Mouse (Mus musculus): Measurements from ENCODE around the gene Arsg. TPM values are rescaled to one million over a fixed set of nuclear protein-coding genes. Genes with fewer than 3 reads are reported as not detected.

The Arsg gene
- polyA plus RNA-seq, 1 experiment from 2014 or later: 2.3 TPM

- H3K4me3 ChIP-seq (ENCODE audit: low read depth, low read length): no peak overlapping the region
- peaks cover 6% of the 10 kb centered on the region; the same call in 1 of the 2 replicates for H3K27me3 ChIP-seq (ENCODE audit: control insufficient read depth, insufficient read depth, low read length)
- no peaks in the 10 kb centered on the region; the same call in none of the 2 replicates for H3K36me3 ChIP-seq (ENCODE audit: control insufficient read depth, insufficient read depth, low read length)
- WGBS: 62% methylated on average over 4 of the region's 4 CpGs
- no peak overlapping the region for H3K9ac ChIP-seq (ENCODE audit: low read length)
- no peaks in the 10 kb centered on the region for H3K4me1 ChIP-seq (ENCODE audit: control insufficient read depth, insufficient read depth, low read length)
- H3K9me3 ChIP-seq (ENCODE audit: control insufficient read depth, low read length): no peaks in the 10 kb centered on the region
- H3K4me2 ChIP-seq (ENCODE audit: low read depth): peak overlapping the region; percentile 58; the same call in 1 of the 2 replicates
- no peak overlapping the region for H3K27ac ChIP-seq (ENCODE audit: low read depth, low read length)
- DNase-seq (ENCODE audit: low spot score) (no peak), ATAC-seq (ENCODE audit: insufficient read depth, low FRiP score, low TSS enrichment) (no peak)
Measured at GRCm38 (mm10) chr11:109440641-109441040, 32.5 kb upstream of the Arsg start.

GRCm38 (mm10) chr11:109441119-109441518 is 32.1 kb upstream of the Arsg start:
- no peak overlapping the region for H3K27ac ChIP-seq (ENCODE audit: low read depth, low read length)
- no peak overlapping the region for H3K4me2 ChIP-seq (ENCODE audit: low read depth)
- H3K9me3 ChIP-seq (ENCODE audit: control insufficient read depth, low read length): no peaks in the 10 kb centered on the region
- no peak overlapping the region for H3K4me3 ChIP-seq (ENCODE audit: low read depth, low read length)
- WGBS: 57% methylated on average over 3 of the region's 3 CpGs
- peak; percentile 23 for DNase-seq (ENCODE audit: low spot score)
- H3K36me3 ChIP-seq (ENCODE audit: control insufficient read depth, insufficient read depth, low read length): no peaks in the 10 kb centered on the region; the same call in none of the 2 replicates
- no peak overlapping the region for H3K9ac ChIP-seq (ENCODE audit: low read length)
- no peaks in the 10 kb centered on the region for H3K4me1 ChIP-seq (ENCODE audit: control insufficient read depth, insufficient read depth, low read length)
- no peak for ATAC-seq (ENCODE audit: insufficient read depth, low FRiP score, low TSS enrichment)
- H3K27me3 ChIP-seq (ENCODE audit: control insufficient read depth, insufficient read depth, low read length): peaks cover 6% of the 10 kb centered on the region; the same call in 1 of the 2 replicates

- Histone ChIP-seq H3K36me3 (ENCODE audit: control insufficient read depth, insufficient read depth, low read length) (no peaks in the 10 kb centered on the region; the same call in none of the 2 replicates), H3K9ac (ENCODE audit: low read length) (no peak overlapping the region), H3K9me3 (ENCODE audit: control insufficient read depth, low read length) (no peaks in the 10 kb centered on the region), H3K4me2 (ENCODE audit: low read depth) (no peak overlapping the region), H3K27me3 (ENCODE audit: control insufficient read depth, insufficient read depth, low read length) (peaks cover 6% of the 10 kb centered on the region; the same call in 1 of the 2 replicates), H3K27ac (ENCODE audit: low read depth, low read length) (no peak overlapping the region), H3K4me3 (ENCODE audit: low read depth, low read length) (no peak overlapping the region), H3K4me1 (ENCODE audit: control insufficient read depth, insufficient read depth, low read length) (no peaks in the 10 kb centered on the region)
- no peak for DNase-seq (ENCODE audit: low spot score)
- 60% methylated on average over 5 of the region's 5 CpGs for WGBS
- ATAC-seq (ENCODE audit: insufficient read depth, low FRiP score, low TSS enrichment): no peak
Measured at GRCm38 (mm10) chr11:109442166-109442730, 30.9 kb upstream of the Arsg start.

GRCm38 (mm10) chr11:109443468-109444263 is 29.5 kb upstream of the Arsg start:
- ATAC-seq (ENCODE audit: insufficient read depth, low FRiP score, low TSS enrichment) (no peak), DNase-seq (ENCODE audit: low spot score) (no peak)
- Histone ChIP-seq H3K36me3 (ENCODE audit: control insufficient read depth, insufficient read depth, low read length) (no peaks in the 10 kb centered on the region), H3K9ac (ENCODE audit: low read length) (no peak overlapping the region), H3K4me1 (ENCODE audit: control insufficient read depth, insufficient read depth, low read length) (no peaks in the 10 kb centered on the region), H3K27me3 (ENCODE audit: control insufficient read depth, insufficient read depth, low read length) (peaks cover 6% of the 10 kb centered on the region; the same call in 1 of the 2 replicates), H3K4me3 (ENCODE audit: low read depth, low read length) (no peak overlapping the region), H3K4me2 (ENCODE audit: low read depth) (no peak overlapping the region), H3K9me3 (ENCODE audit: control insufficient read depth, low read length) (no peaks in the 10 kb centered on the region), H3K27ac (ENCODE audit: low read depth, low read length) (no peak overlapping the region)
- WGBS: 93% methylated on average over 8 of the region's 8 CpGs

GRCm38 (mm10) chr11:109444600-109444999 is 28.6 kb upstream of the Arsg start:
- H3K9ac ChIP-seq (ENCODE audit: low read length): no peak overlapping the region
- DNase-seq (ENCODE audit: low spot score) (peak; percentile 60), ATAC-seq (ENCODE audit: insufficient read depth, low FRiP score, low TSS enrichment) (no peak)
- no peak overlapping the region for H3K4me3 ChIP-seq (ENCODE audit: low read depth, low read length)
- 52% methylated on average over 7 of the region's 7 CpGs for WGBS
- H3K27ac ChIP-seq (ENCODE audit: low read depth, low read length): no peak overlapping the region
- H3K36me3 ChIP-seq (ENCODE audit: control insufficient read depth, insufficient read depth, low read length): no peaks in the 10 kb centered on the region
- H3K27me3 ChIP-seq (ENCODE audit: control insufficient read depth, insufficient read depth, low read length): peaks cover 6% of the 10 kb centered on the region; the same call in 1 of the 2 replicates
- no peak overlapping the region for H3K4me2 ChIP-seq (ENCODE audit: low read depth)
- H3K4me1 ChIP-seq (ENCODE audit: control insufficient read depth, insufficient read depth, low read length): no peaks in the 10 kb centered on the region
- H3K9me3 ChIP-seq (ENCODE audit: control insufficient read depth, low read length): no peaks in the 10 kb centered on the region

GRCm38 (mm10) chr11:109445438-109446035 is 27.6 kb upstream of the Arsg start:
- ATAC-seq (ENCODE audit: insufficient read depth, low FRiP score, low TSS enrichment) (peak; percentile 76; the same call in 1 of the 2 replicates), DNase-seq (ENCODE audit: low spot score) (peak; percentile 48)
- H3K4me1 ChIP-seq (ENCODE audit: control insufficient read depth, insufficient read depth, low read length): no peaks in the 10 kb centered on the region
- H3K27ac ChIP-seq (ENCODE audit: low read depth, low read length): no peak overlapping the region
- H3K9ac ChIP-seq (ENCODE audit: low read length): no peak overlapping the region
- no peak overlapping the region for H3K4me3 ChIP-seq (ENCODE audit: low read depth, low read length)
- H3K36me3 ChIP-seq (ENCODE audit: control insufficient read depth, insufficient read depth, low read length): no peaks in the 10 kb centered on the region
- H3K9me3 ChIP-seq (ENCODE audit: control insufficient read depth, low read length): no peaks in the 10 kb centered on the region
- H3K4me2 ChIP-seq (ENCODE audit: low read depth): no peak overlapping the region
- H3K27me3 ChIP-seq (ENCODE audit: control insufficient read depth, insufficient read depth, low read length): peaks cover 5% of the 10 kb centered on the region; the same call in 1 of the 2 replicates
- WGBS: 64% methylated on average over 13 of the region's 13 CpGs

GRCm38 (mm10) chr11:109451169-109451568 is 22.0 kb upstream of the Arsg start:
- H3K36me3 ChIP-seq (ENCODE audit: control insufficient read depth, insufficient read depth, low read length): no peaks in the 10 kb centered on the region
- WGBS: 89% methylated on average over 11 of the region's 11 CpGs

GRCm38 (mm10) chr11:109456261-109456660 is 16.9 kb upstream of the Arsg start:
- ATAC-seq (ENCODE audit: insufficient read depth, low FRiP score, low TSS enrichment) (no peak), DNase-seq (ENCODE audit: low spot score) (no peak)
- Histone ChIP-seq H3K9me3 (ENCODE audit: control insufficient read depth, low read length) (no peaks in the 10 kb centered on the region), H3K4me3 (ENCODE audit: low read depth, low read length) (no peak overlapping the region), H3K36me3 (ENCODE audit: control insufficient read depth, insufficient read depth, low read length) (no peaks in the 10 kb centered on the region), H3K27ac (ENCODE audit: low read depth, low read length) (no peak overlapping the region), H3K4me2 (ENCODE audit: low read depth) (no peak overlapping the region), H3K4me1 (ENCODE audit: control insufficient read depth, insufficient read depth, low read length) (no peaks in the 10 kb centered on the region), H3K27me3 (ENCODE audit: control insufficient read depth, insufficient read depth, low read length) (no peaks in the 10 kb centered on the region), H3K9ac (ENCODE audit: low read length) (no peak overlapping the region)
- 89% methylated on average over 5 of the region's 5 CpGs for WGBS

More at GRCm38 (mm10) chr11:109451169-109451568, 22.0 kb upstream of the Arsg start:
- no peak overlapping the region for H3K4me3 ChIP-seq (ENCODE audit: low read depth, low read length)
- H3K9ac ChIP-seq (ENCODE audit: low read length): no peak overlapping the region
- H3K9me3 ChIP-seq (ENCODE audit: control insufficient read depth, low read length): no peaks in the 10 kb centered on the region
- H3K27ac ChIP-seq (ENCODE audit: low read depth, low read length): no peak overlapping the region
- no peaks in the 10 kb centered on the region for H3K4me1 ChIP-seq (ENCODE audit: control insufficient read depth, insufficient read depth, low read length)
- no peaks in the 10 kb centered on the region for H3K27me3 ChIP-seq (ENCODE audit: control insufficient read depth, insufficient read depth, low read length)
- no peak overlapping the region for H3K4me2 ChIP-seq (ENCODE audit: low read depth)
- ATAC-seq (ENCODE audit: insufficient read depth, low FRiP score, low TSS enrichment): no peak
- no peak for DNase-seq (ENCODE audit: low spot score)
